Mouse (Mus musculus) spleen, adult 2 months (tissue): Measurements from ENCODE around the gene F11.

Experiments
- CTCF ChIP-seq: fragments of 200-500 bp; IDR thresholded peaks from 2 replicates; pipeline ENCODE4 v1.5.1; 2011; ENCODE audit warnings: mild to moderate bottlenecking, inconsistent platforms; ENCODE audit not compliant: insufficient read depth, insufficient read length, insufficient replicate concordance; ENCODE audit errors: extremely low read depth
- POLR2A ChIP-seq: fragments of 200-500 bp; IDR thresholded peaks from 2 replicates; pipeline ENCODE4 v1.6.1; 2011; ENCODE audit warnings: low read depth, low read length, inconsistent platforms

DNA sequence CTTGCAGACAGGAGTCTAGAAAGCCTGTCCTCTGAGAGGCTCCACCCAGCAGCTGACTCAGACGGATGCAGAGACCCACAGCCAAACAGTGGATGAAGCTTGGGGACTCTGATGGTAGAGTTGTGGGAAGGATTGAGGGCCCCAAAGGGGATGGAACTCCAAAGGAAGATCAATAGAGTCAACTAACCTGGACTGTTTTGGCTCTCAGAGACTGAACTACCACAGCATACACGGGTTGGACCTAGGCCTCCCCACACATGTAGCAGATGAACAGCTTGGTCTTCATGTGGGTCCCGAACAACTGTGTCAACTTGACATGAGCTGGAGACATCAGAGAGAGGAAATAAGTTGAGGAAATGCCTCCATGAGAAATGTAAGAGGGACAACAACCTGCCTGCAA lies 1.0 kb upstream of the F11 start:
- TF ChIP-seq CTCF (no peak), POLR2A (no peak)
